Mouse (Mus musculus) intestine, embryonic 15.5 days (tissue): ENCODE measurements around the gene 1110051M20Rik. TPM values are rescaled to one million over a fixed set of nuclear protein-coding genes. Genes with fewer than 3 reads are reported as not detected.

Source experiments
- ATAC-seq: fragments of 200-750 bp; cut with Nextera tagmentation; 2 replicates; pipeline ENCODE4 v1.8.0; 2017; ENCODE audit warnings: moderate TSS enrichment, moderate library complexity
- H3K27ac ChIP-seq: fragments of 300-500 bp; sonication (generic); 2 replicates; pipeline ENCODE4 v1.5.1; 2015; ENCODE audit warnings: mild to moderate bottlenecking, inconsistent platforms
- H3K27me3 ChIP-seq: fragments of 300-500 bp; sonication (generic); replicated peaks from 2 replicates; pipeline ENCODE4 v1.6.1; 2015; ENCODE audit warnings: inconsistent platforms
- H3K36me3 ChIP-seq: fragments of 300-500 bp; sonication (generic); 2 replicates; pipeline ENCODE4 v1.6.1; 2015; ENCODE audit warnings: inconsistent platforms
- H3K4me1 ChIP-seq: fragments of 300-500 bp; sonication (generic); replicated peaks from 2 replicates; pipeline ENCODE4 v1.6.1; 2015; ENCODE audit warnings: inconsistent platforms
- H3K4me2 ChIP-seq: fragments of 300-500 bp; sonication (generic); replicated peaks from 2 replicates; pipeline ENCODE4 v1.6.1; 2015; ENCODE audit warnings: mild to moderate bottlenecking, inconsistent platforms
- H3K4me3 ChIP-seq: fragments of 300-500 bp; sonication (generic); replicated peaks from 2 replicates; pipeline ENCODE4 v1.5.1; 2015; ENCODE audit warnings: inconsistent platforms
- H3K9ac ChIP-seq: fragments of 300-500 bp; sonication (generic); 2 replicates; pipeline ENCODE4 v1.6.1; 2015; ENCODE audit warnings: inconsistent platforms
- H3K9me3 ChIP-seq: fragments of 300-500 bp; sonication (generic); 2 replicates; pipeline ENCODE4 v1.6.1; 2016; ENCODE audit warnings: inconsistent platforms
- WGBS: fragments of 180-500 bp; shearing (Covaris S2); methylation state at CpG from one replicate; pipeline ENCODE4 v1.1.7; 2015; 5-methylcytosine and 5-hydroxymethylcytosine counted together
- polyA plus RNA-seq: library from polyadenylated mRNA; unstranded; fragments of >200 nt; fragmentation: Nextera tagmentation; extraction: Ambion mirVana; gene quantifications from 2 replicates; pipeline ENCODE4 v1.2.1, GENCODE M21; 2015

Gene 1110051M20Rik
- polyA plus RNA-seq, 1 experiment from 2014 or later: 38.6 TPM

- H3K36me3 ChIP-seq: 0 out of 2 replicates have a peak, but pooled peaks cover 4% of the 10 kb centered on the region
- ATAC-seq: no peak
- H3K4me1 ChIP-seq: peaks cover 23% of the 10 kb centered on the region; the same call in 1 of the 2 replicates
- no peak overlapping the region for H3K4me2 ChIP-seq
- H3K9me3 ChIP-seq: no peaks in the 10 kb centered on the region
- no peak overlapping the region for H3K4me3 ChIP-seq
- no peak overlapping the region for H3K27ac ChIP-seq
- no peaks in the 10 kb centered on the region for H3K27me3 ChIP-seq
- 42% methylated on average over 7 of the region's 7 CpGs for WGBS
- no peak overlapping the region for H3K9ac ChIP-seq
Measured at GRCm38 (mm10) chr2:91470055-91470647, 25.6 kb upstream of the 1110051M20Rik start.

- Histone ChIP-seq H3K27me3 (no peaks in the 10 kb centered on the region), H3K4me1 (peaks cover 14% of the 10 kb centered on the region), H3K4me2 (no peak overlapping the region), H3K9me3 (no peaks in the 10 kb centered on the region), H3K36me3 (no peaks in the 10 kb centered on the region), H3K4me3 (no peak overlapping the region), H3K27ac (no peak overlapping the region), H3K9ac (no peak overlapping the region)
- WGBS: 70% methylated on average over 8 of the region's 8 CpGs
- no peak for ATAC-seq
Measured at GRCm38 (mm10) chr2:91467613-91468012, 23.1 kb upstream of the 1110051M20Rik start.

- 77% methylated on average over 3 of the region's 3 CpGs for WGBS
- Histone ChIP-seq H3K36me3 (no peaks in the 10 kb centered on the region), H3K4me2 (no peak overlapping the region), H3K9ac (no peak overlapping the region), H3K9me3 (no peaks in the 10 kb centered on the region), H3K4me3 (no peak overlapping the region), H3K4me1 (peaks cover 29% of the 10 kb centered on the region), H3K27ac (no peak overlapping the region), H3K27me3 (no peaks in the 10 kb centered on the region)
- peak; percentile 77 for ATAC-seq
Measured at GRCm38 (mm10) chr2:91465934-91466333, 21.4 kb upstream of the 1110051M20Rik start.

- Histone ChIP-seq H3K36me3 (no peaks in the 10 kb centered on the region), H3K4me2 (peak overlapping the region; percentile 43), H3K9ac (0 out of 2 replicates have a peak overlapping the region, but pooled peaks have one; percentile 17), H3K4me1 (peaks cover 32% of the 10 kb centered on the region), H3K27me3 (no peaks in the 10 kb centered on the region), H3K27ac (0 out of 2 replicates have a peak overlapping the region, but pooled peaks have one; percentile 32), H3K9me3 (no peaks in the 10 kb centered on the region), H3K4me3 (no peak overlapping the region)
- 21% methylated on average over 12 of the region's 12 CpGs for WGBS
- no peak for ATAC-seq
Measured at GRCm38 (mm10) chr2:91462681-91463080, 18.2 kb upstream of the 1110051M20Rik start.

GRCm38 (mm10) chr2:91462196-91462595 is 17.7 kb upstream of the 1110051M20Rik start:
- peak overlapping the region; percentile 57; the same call in 1 of the 2 replicates for H3K27ac ChIP-seq
- peaks cover 30% of the 10 kb centered on the region for H3K4me1 ChIP-seq
- no peaks in the 10 kb centered on the region for H3K27me3 ChIP-seq
- 0 out of 2 replicates have a peak overlapping the region, but pooled peaks have one; percentile 12 for H3K9ac ChIP-seq
- H3K36me3 ChIP-seq: no peaks in the 10 kb centered on the region
- no peak overlapping the region for H3K4me3 ChIP-seq
- WGBS: 6% methylated on average over 2 of the region's 2 CpGs
- H3K9me3 ChIP-seq: no peaks in the 10 kb centered on the region
- H3K4me2 ChIP-seq: peak overlapping the region; percentile 43
- no peak for ATAC-seq

- H3K27ac ChIP-seq: peak overlapping the region; percentile 57
Measured at GRCm38 (mm10) chr2:91461341-91461740, 16.8 kb upstream of the 1110051M20Rik start.

GRCm38 (mm10) chr2:91460771-91461170 is 16.3 kb upstream of the 1110051M20Rik start:
- ATAC-seq: no peak
- no peaks in the 10 kb centered on the region for H3K27me3 ChIP-seq
- 72% methylated on average over 7 of the region's 7 CpGs for WGBS
- no peaks in the 10 kb centered on the region for H3K36me3 ChIP-seq
- no peak overlapping the region for H3K27ac ChIP-seq
- no peak overlapping the region for H3K9ac ChIP-seq
- peaks cover 31% of the 10 kb centered on the region for H3K4me1 ChIP-seq
- H3K9me3 ChIP-seq: no peaks in the 10 kb centered on the region
- no peak overlapping the region for H3K4me2 ChIP-seq
- H3K4me3 ChIP-seq: no peak overlapping the region

More at GRCm38 (mm10) chr2:91461341-91461740, 16.8 kb upstream of the 1110051M20Rik start:
- H3K4me2 ChIP-seq: peak overlapping the region; percentile 43
- H3K9ac ChIP-seq: no peak overlapping the region
- WGBS: 43% methylated on average over 3 of the region's 3 CpGs
- H3K36me3 ChIP-seq: no peaks in the 10 kb centered on the region
- ATAC-seq: no peak
- H3K4me1 ChIP-seq: peaks cover 31% of the 10 kb centered on the region
- no peak overlapping the region for H3K4me3 ChIP-seq
- H3K27me3 ChIP-seq: no peaks in the 10 kb centered on the region
- H3K9me3 ChIP-seq: no peaks in the 10 kb centered on the region

GRCm38 (mm10) chr2:91460076-91460475 is 15.6 kb upstream of the 1110051M20Rik start:
- H3K4me1 ChIP-seq: peaks cover 31% of the 10 kb centered on the region
- no peaks in the 10 kb centered on the region for H3K36me3 ChIP-seq
- no peak overlapping the region for H3K4me3 ChIP-seq
- no peak for ATAC-seq
- no peaks in the 10 kb centered on the region for H3K9me3 ChIP-seq
- H3K9ac ChIP-seq: no peak overlapping the region
- H3K4me2 ChIP-seq: no peak overlapping the region
- WGBS: 90% methylated on average over 6 of the region's 6 CpGs
- no peak overlapping the region for H3K27ac ChIP-seq
- H3K27me3 ChIP-seq: no peaks in the 10 kb centered on the region

- whole genome bisulfite sequencing: under 1% methylated on average over 32 of the region's 32 CpGs
- peaks cover 31% of the 10 kb centered on the region for H3K4me1 ChIP-seq
Measured at GRCm38 (mm10) chr2:91458673-91459391, 14.3 kb upstream of the 1110051M20Rik start.

GRCm38 (mm10) chr2:91458252-91458672 is 13.8 kb upstream of the 1110051M20Rik start:
- peaks cover 30% of the 10 kb centered on the region for H3K4me1 ChIP-seq
- H3K4me3 ChIP-seq: peak overlapping the region; percentile 73
- peak overlapping the region; percentile 86 for H3K9ac ChIP-seq
- no peaks in the 10 kb centered on the region for H3K9me3 ChIP-seq
- H3K4me2 ChIP-seq: peak overlapping the region; percentile 86
- under 1% methylated on average over 21 of the region's 21 CpGs for WGBS
- no peaks in the 10 kb centered on the region for H3K27me3 ChIP-seq
- ATAC-seq: peak; percentile 35
- no peaks in the 10 kb centered on the region for H3K36me3 ChIP-seq
- H3K27ac ChIP-seq: peak overlapping the region; percentile 94

More at GRCm38 (mm10) chr2:91458673-91459391, 14.3 kb upstream of the 1110051M20Rik start:
- Histone ChIP-seq H3K4me2 (peak overlapping the region; percentile 86), H3K9me3 (no peaks in the 10 kb centered on the region), H3K9ac (peak overlapping the region; percentile 86), H3K36me3 (no peaks in the 10 kb centered on the region), H3K27me3 (no peaks in the 10 kb centered on the region), H3K27ac (peak overlapping the region; percentile 94), H3K4me3 (peak overlapping the region; percentile 73)
- ATAC-seq: peak; percentile 41

- Histone ChIP-seq H3K9me3 (no peaks in the 10 kb centered on the region), H3K36me3 (no peaks in the 10 kb centered on the region), H3K4me3 (peak overlapping the region; percentile 73), H3K27me3 (no peaks in the 10 kb centered on the region), H3K4me2 (peak overlapping the region; percentile 86), H3K4me1 (peaks cover 25% of the 10 kb centered on the region), H3K27ac (peak overlapping the region; percentile 94), H3K9ac (peak overlapping the region; percentile 86)
- ATAC-seq: peak; percentile 44
- under 1% methylated on average over 45 of the region's 45 CpGs for WGBS
Measured at GRCm38 (mm10) chr2:91457656-91458251, 13.2 kb upstream of the 1110051M20Rik start.

GRCm38 (mm10) chr2:91457259-91457655 is 12.8 kb upstream of the 1110051M20Rik start, which contains the start of gene Lrp4:
Gene Lrp4, plus strand, starts transcription at chr2:91457511.
- Histone ChIP-seq H3K9me3 (no peaks in the 10 kb centered on the region), H3K4me3 (peak within 1 kb of the TSS; percentile 73), H3K4me1 (peaks cover 20% of the 10 kb centered on the region), H3K36me3 (no peaks in the 10 kb centered on the region), H3K4me2 (peak within 1 kb of the TSS; percentile 86), H3K9ac (peak within 1 kb of the TSS; percentile 86), H3K27me3 (no peaks in the 10 kb centered on the region), H3K27ac (peak within 1 kb of the TSS; percentile 94)
- WGBS: under 1% methylated on average over 21 of the region's 36 CpGs
- peak; percentile 70 for ATAC-seq
